Mouse (Mus musculus) ES-E14 (cell line): Measurements from ENCODE around the gene Yjefn3. TPM values are rescaled to one million over a fixed set of nuclear protein-coding genes. Genes with fewer than 3 reads are reported as not detected.
A peak's percentile ranks its signal among the peaks of the same experiment; 100 is the strongest.

ENCODE experiments used
- DNase-seq: peaks from one replicate; pipeline ENCODE4 v3.0.0-alpha.2; 2013; ENCODE audit warnings: low read depth, low spot score
- H3K27ac ChIP-seq: 2 replicates; pipeline ENCODE4 v1.5.1; 2012; ENCODE audit warnings: low read depth, mild to moderate bottlenecking, low read length, moderate library complexity, mixed read lengths; ENCODE audit not compliant: poor library complexity, insufficient read depth, severe bottlenecking
- H3K36me3 ChIP-seq: 2 replicates; pipeline ENCODE4 v1.6.1; 2012; ENCODE audit warnings: mild to moderate bottlenecking, low read length, moderate library complexity, mixed read lengths; ENCODE audit not compliant: control insufficient read depth, poor library complexity, insufficient read depth, severe bottlenecking
- H3K4me1 ChIP-seq, 2 experiments: fragments of 150-350 bp in 1 of 2; sonication (generic) in 1 of 2; 2 replicates each; pipeline ENCODE4 v1.6.1; 2012; ENCODE audit warnings: low read length in 2 of 2, mild to moderate bottlenecking in 1 of 2, mixed read lengths in 1 of 2; ENCODE audit not compliant: control insufficient read depth in 2 of 2, insufficient read depth in 2 of 2, poor library complexity in 1 of 2
- H3K4me3 ChIP-seq, 2 experiments: fragments of 150-350 bp in 1 of 2; sonication (generic) in 1 of 2; 2 replicates each; pipeline ENCODE4 v1.5.1; 2012; ENCODE audit warnings: low read length in 2 of 2, low read depth in 1 of 2, mild to moderate bottlenecking in 1 of 2, mixed read lengths in 1 of 2; ENCODE audit not compliant: insufficient read depth in 1 of 2, poor library complexity in 1 of 2, severe bottlenecking in 1 of 2
- H3K9ac ChIP-seq: 2 replicates; pipeline ENCODE4 v1.6.1; 2012; ENCODE audit warnings: low read depth, mild to moderate bottlenecking, low read length, mixed read lengths; ENCODE audit not compliant: poor library complexity, insufficient read depth, severe bottlenecking
- H3K9me3 ChIP-seq: fragments of 150-350 bp; sonication (generic); 2 replicates; pipeline ENCODE4 v1.6.1; 2012; ENCODE audit warnings: low read depth, mild to moderate bottlenecking, low read length; ENCODE audit not compliant: control insufficient read depth, insufficient read depth
- CHD2 ChIP-seq: IDR thresholded peaks from 2 replicates; pipeline ENCODE4 v1.6.1; 2014; ENCODE audit warnings: mild to moderate bottlenecking, low read depth, low read length, inconsistent platforms
- HCFC1 ChIP-seq: IDR thresholded peaks from 2 replicates; pipeline ENCODE4 v1.6.1; 2012; ENCODE audit warnings: low read length, inconsistent platforms, borderline replicate concordance; ENCODE audit not compliant: insufficient read depth
- MAFK ChIP-seq: IDR thresholded peaks from 2 replicates; pipeline ENCODE4 v1.6.1; 2014; ENCODE audit warnings: mild to moderate bottlenecking, low read depth, low read length, inconsistent platforms; ENCODE audit not compliant: insufficient read depth
- ZC3H11A ChIP-seq: IDR thresholded peaks from 2 replicates; pipeline ENCODE4 v1.6.1; 2012; ENCODE audit warnings: low read depth, mild to moderate bottlenecking, inconsistent platforms, low read length, borderline replicate concordance
- ZNF384 ChIP-seq: IDR thresholded peaks from 2 replicates; pipeline ENCODE4 v1.6.1; 2012; ENCODE audit warnings: low read depth, low read length, inconsistent platforms
- in situ Hi-C, 2 experiments: fragments of 600-800 bp; cut with MboI; formaldehyde crosslinking; loops; one replicate each; pipeline ENCODE4 v1.15.1; 2025; ENCODE audit warnings: low sequenced_read_pairs in 2 of 2, inconsistent platforms in 1 of 2; ENCODE audit not compliant: unreplicated experiment in 2 of 2
- total RNA-seq: library from RNA; depleted of rRNA; stranded (reverse); fragments of 300-350 nt; gene quantifications from 2 replicates; pipeline ENCODE4 v1.2.3, GENCODE M21; 2012

The Yjefn3 gene
- total RNA-seq, 1 experiment: 7.0 TPM

DNA sequence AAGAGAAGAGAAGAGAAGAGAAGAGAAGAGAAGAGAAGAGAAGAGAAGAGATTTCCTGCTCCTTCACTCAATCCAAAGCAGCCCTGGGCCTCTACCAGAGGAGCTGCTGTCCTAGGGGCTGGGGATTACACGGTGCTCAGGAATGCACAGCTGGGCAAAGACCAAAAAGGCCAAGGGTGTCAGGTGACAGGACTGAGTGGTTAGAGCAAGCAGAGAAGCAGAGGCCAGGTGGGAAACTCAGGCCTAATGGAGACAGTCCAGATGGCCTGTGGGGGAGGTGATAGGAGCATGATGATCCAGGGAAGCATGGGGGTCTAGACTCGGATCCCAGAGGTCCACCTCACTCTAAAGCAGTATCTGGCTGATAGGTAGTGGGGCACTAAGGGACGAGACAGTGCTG is 37.1 kb upstream of the Yjefn3 start:
- TF ChIP-seq HCFC1 (no peak), MAFK (0 out of 2 replicates have a peak, but pooled peaks have one; percentile 52)
- in situ Hi-C loops: no loop called here
- Histone ChIP-seq H3K9me3 (no peaks in the 10 kb centered on the region), H3K4me1 (peaks cover 27 to 42% of the 10 kb centered on the region in 2 experiments), H3K36me3 (peaks cover 15% of the 10 kb centered on the region), H3K4me3 (0 out of 4 replicates have a peak overlapping the region, but pooled peaks of 1 of the 2 experiments have one; percentile 5), H3K27ac (peak overlapping the region; percentile 65), H3K9ac (no peak overlapping the region)
- DNase-seq: no peak

DNA sequence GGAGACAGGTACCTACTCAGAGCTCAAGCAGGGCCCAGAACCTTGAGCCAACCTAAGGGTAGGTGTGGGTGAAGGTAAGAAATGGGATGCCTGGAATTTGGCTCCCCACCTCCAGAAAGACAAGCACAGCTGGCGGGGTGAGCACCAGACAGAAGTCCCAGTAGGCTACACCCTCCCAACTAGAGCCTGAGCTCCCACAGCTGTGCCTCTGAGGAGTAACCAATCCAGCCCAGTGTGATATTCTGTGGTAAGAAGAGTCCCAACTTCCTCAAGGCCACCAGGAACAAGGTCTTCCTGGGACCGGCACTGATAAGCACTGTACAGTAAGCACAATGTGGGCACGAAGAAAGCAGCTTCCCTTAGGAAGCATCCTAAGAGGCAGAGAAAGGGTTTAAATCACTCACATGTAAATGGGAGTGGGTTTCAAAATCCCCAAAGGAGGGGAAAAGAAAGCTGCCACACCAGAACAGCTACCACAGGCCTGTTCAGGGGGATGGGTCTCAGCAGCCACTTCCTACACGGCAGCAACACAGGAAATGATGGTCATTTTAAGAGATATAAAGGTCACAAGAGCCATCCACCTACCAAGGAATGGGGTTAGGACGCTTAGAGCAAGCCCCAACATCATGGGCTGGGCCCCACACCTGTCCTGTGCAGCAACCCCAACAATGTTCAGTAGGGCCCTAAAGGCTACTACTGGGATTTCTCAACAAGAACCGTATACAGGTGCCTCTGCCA is 35.9 kb upstream of the Yjefn3 start:
- H3K4me1 ChIP-seq: peaks cover 30 to 49% of the 10 kb centered on the region in 2 experiments
- in situ Hi-C loops: no loop called here
- TF ChIP-seq CHD2 (no peak), MAFK (no peak), ZC3H11A (no peak), ZNF384 (no peak), HCFC1 (no peak)
- H3K36me3 ChIP-seq: peaks cover 21% of the 10 kb centered on the region
- DNase-seq: no peak
- peak overlapping the region; percentile 61 for H3K27ac ChIP-seq
- H3K4me3 ChIP-seq: no peak overlapping the region
- H3K9me3 ChIP-seq: no peaks in the 10 kb centered on the region
- 0 out of 2 replicates have a peak overlapping the region, but pooled peaks have one; percentile 13 for H3K9ac ChIP-seq

DNA sequence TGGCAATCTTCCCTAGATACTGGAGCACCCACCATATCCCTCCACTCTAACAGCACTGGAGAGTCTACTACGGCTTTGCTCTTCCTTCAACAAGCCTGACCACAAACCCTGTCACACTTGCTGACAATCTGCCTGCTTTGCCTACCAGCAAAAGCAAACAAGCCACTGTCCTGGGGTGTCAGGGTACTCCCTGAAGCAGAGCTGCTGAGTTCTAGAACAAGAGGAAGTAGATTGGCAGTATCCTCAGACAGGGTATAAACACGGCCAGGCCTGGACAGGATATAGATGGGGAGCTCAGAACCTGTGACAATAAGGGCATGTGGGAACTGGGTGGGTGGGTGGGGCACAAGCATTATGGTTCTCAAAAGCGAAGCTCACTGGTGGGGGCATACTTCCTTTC is 35.0 kb upstream of the Yjefn3 start:
- DNase-seq: no peak
- TF ChIP-seq CHD2: no peak
- TF ChIP-seq ZNF384: no peak
- no peak for TF ChIP-seq ZC3H11A
- H3K4me3 ChIP-seq: no peak overlapping the region
- in situ Hi-C loops: no loop called here
- peaks cover 30 to 46% of the 10 kb centered on the region in 2 experiments for H3K4me1 ChIP-seq
- H3K9me3 ChIP-seq: no peaks in the 10 kb centered on the region
- H3K27ac ChIP-seq: peak overlapping the region; percentile 83
- peaks cover 22% of the 10 kb centered on the region for H3K36me3 ChIP-seq
- no peak overlapping the region for H3K9ac ChIP-seq

DNA sequence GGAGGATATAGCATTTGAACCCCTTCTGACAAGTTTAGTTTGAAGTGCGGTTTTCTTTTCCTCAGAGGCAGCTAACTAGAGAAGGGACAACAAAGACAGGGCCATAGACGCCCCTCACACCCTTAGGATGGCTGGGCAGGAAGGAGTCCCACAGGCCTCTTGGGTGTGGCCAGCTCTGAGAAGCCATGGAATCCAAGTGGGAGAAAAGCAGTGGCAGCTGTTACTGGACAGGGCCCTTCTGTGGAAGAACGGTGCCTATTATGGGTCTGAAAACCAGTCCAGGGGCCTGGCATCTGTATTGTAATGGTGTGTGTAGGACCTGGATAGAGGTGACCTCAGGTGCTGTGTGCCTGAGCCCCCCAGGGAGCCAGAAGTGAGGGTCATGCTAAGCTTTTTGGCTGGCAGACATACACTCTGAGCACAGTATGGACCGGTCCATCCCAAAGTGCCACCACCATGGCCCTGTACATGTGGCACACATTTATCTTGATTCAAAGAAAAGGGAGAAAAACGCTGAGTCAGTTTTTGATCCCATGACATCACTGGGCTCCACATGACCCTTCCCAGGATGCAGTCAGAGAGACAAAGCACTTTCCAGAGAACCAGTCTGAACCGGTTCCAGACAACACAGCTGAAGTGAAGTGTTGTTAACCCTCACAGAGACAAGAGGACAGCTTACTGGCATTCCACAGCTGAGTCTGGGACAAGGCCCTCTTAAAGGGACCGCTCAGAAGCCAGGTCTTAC is 33.7 kb upstream of the Yjefn3 start:
- H3K9me3 ChIP-seq: no peaks in the 10 kb centered on the region
- H3K4me3 ChIP-seq: peak overlapping the region; percentile 0; a peak in 2 of 4 replicates
- peak; percentile 98 for DNase-seq
- TF ChIP-seq MAFK (peak; percentile 100), CHD2 (no peak), ZC3H11A (no peak), ZNF384 (no peak), HCFC1 (no peak)
- H3K27ac ChIP-seq: peak overlapping the region; percentile 83
- in situ Hi-C loops: no loop called here
- peaks cover 30 to 42% of the 10 kb centered on the region in 2 experiments for H3K4me1 ChIP-seq
- peaks cover 22% of the 10 kb centered on the region for H3K36me3 ChIP-seq
- peak overlapping the region; percentile 67 for H3K9ac ChIP-seq
